Mouse (Mus musculus): ENCODE results near the gene Ncor2. TPM values are rescaled to one million over a fixed set of nuclear protein-coding genes. Genes with fewer than 3 reads are reported as not detected.

Ncor2 gene
- polyA plus RNA-seq, 1 experiment from 2014 or later, result 31.6 TPM

DNA sequence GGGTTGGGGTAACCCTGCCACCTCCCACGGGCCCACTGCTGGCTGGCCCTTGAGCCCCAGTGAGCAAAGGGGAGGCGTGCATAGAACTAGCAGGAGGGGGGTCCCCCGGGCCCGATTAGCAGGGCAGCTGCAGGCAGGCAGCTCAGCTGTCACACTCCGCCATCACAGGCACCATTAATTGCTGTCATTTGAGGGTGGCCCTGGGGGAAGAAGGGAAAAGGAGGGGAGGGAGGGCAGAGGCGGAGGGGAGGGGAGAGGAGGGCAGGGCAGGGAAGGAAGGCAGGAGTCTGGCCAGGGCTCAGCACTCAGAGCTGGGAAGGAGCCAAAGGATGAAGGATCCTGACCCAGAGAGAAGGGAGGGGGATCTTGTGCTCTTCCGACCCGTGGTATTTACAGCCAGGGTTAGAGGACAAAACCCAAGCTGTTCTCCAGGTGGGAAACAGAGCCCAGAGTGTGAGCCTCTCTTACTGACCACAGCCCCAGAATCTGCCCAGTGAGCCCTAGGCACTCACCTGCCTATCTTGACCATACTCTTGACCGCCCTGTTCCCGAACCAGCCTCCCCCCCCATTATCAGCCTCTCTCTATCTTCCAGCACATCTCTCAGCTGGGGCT lies 28.0 kb downstream of the Ncor2 start:
- peak; percentile 40 for ATAC-seq (replicated peaks)
- Histone ChIP-seq H3K27ac (replicated peaks) (peak overlapping the region; percentile 95), H3K4me1 (peaks cover 99% of the 10 kb centered on the region), H3K4me2 (replicated peaks) (peak overlapping the region; percentile 24), H3K9me3 (no peaks in the 10 kb centered on the region), H3K27me3 (no peaks in the 10 kb centered on the region), H3K36me3 (no peaks in the 10 kb centered on the region), H3K4me3 (no peak overlapping the region), H3K9ac (replicated peaks) (peak overlapping the region; percentile 29)
- WGBS, result 9% methylated on average over 10 of the region's 10 CpGs

- no peaks in the 10 kb centered on the region for H3K9me3 ChIP-seq
- no peaks in the 10 kb centered on the region for H3K36me3 ChIP-seq
- 0 out of 2 replicates have a peak, but pooled peaks have one; percentile 17 for ATAC-seq (replicated peaks)
- no peak overlapping the region for H3K9ac ChIP-seq (replicated peaks)
- no peak overlapping the region for H3K4me3 ChIP-seq
- H3K27ac ChIP-seq (replicated peaks), result peak overlapping the region; percentile 95
- no peaks in the 10 kb centered on the region for H3K27me3 ChIP-seq
- 0 out of 2 replicates have a peak overlapping the region, but pooled peaks have one; percentile 3 for H3K4me2 ChIP-seq (replicated peaks)
- 37% methylated on average over 17 of the region's 17 CpGs for WGBS
- peaks cover 85% of the 10 kb centered on the region for H3K4me1 ChIP-seq
Measured at GRCm38 (mm10) chr5:125149142-125149541, 29.9 kb downstream of the Ncor2 start.

GRCm38 (mm10) chr5:125148686-125149085 lies 30.3 kb downstream of the Ncor2 start:
- H3K4me1 ChIP-seq, result peaks cover 83% of the 10 kb centered on the region
- H3K4me3 ChIP-seq, result no peak overlapping the region
- peak; percentile 55 for ATAC-seq (replicated peaks)
- no peaks in the 10 kb centered on the region for H3K27me3 ChIP-seq
- H3K4me2 ChIP-seq (replicated peaks), result 0 out of 2 replicates have a peak overlapping the region, but pooled peaks have one; percentile 3
- no peaks in the 10 kb centered on the region for H3K36me3 ChIP-seq
- H3K9me3 ChIP-seq, result no peaks in the 10 kb centered on the region
- peak overlapping the region; percentile 13; the same call in 1 of the 2 replicates for H3K9ac ChIP-seq (replicated peaks)
- WGBS, result 25% methylated on average over 5 of the region's 5 CpGs
- H3K27ac ChIP-seq (replicated peaks), result peak overlapping the region; percentile 95

DNA sequence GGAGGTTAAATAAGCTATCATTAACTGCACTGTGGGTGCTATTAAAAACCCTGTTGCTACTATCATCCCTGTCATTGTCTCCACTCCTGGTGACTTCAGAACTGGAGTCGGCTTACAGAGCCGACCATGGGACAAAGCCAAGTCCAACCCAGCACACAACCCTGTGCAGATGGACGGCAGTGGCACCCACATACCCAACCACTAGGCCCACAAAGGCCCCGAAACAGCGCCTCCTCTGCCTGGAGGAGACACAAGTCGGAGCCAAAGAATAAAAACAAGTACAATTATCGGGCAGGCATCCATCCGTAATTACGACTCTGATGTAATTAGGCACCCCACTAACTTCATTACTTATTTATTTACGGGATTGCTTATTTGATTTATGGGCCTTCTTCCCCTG lies 30.8 kb downstream of the Ncor2 start:
- Histone ChIP-seq H3K27me3 (no peaks in the 10 kb centered on the region), H3K36me3 (no peaks in the 10 kb centered on the region), H3K4me1 (peaks cover 83% of the 10 kb centered on the region), H3K27ac (replicated peaks) (peak overlapping the region; percentile 95), H3K9ac (replicated peaks) (peak overlapping the region; percentile 13; the same call in 1 of the 2 replicates), H3K4me2 (replicated peaks) (peak overlapping the region; percentile 8; the same call in 1 of the 2 replicates), H3K9me3 (no peaks in the 10 kb centered on the region), H3K4me3 (no peak overlapping the region)
- ATAC-seq (replicated peaks), result no peak
- 15% methylated on average over 10 of the region's 10 CpGs for WGBS

GRCm38 (mm10) chr5:125147124-125147523 lies 31.9 kb downstream of the Ncor2 start:
- no peak overlapping the region for H3K4me2 ChIP-seq (replicated peaks)
- peak overlapping the region; percentile 95; the same call in 1 of the 2 replicates for H3K27ac ChIP-seq (replicated peaks)
- H3K4me3 ChIP-seq, result no peak overlapping the region
- H3K4me1 ChIP-seq, result peaks cover 83% of the 10 kb centered on the region
- 92% methylated on average over 4 of the region's 5 CpGs for WGBS
- no peaks in the 10 kb centered on the region for H3K27me3 ChIP-seq
- no peak for ATAC-seq (replicated peaks)
- H3K9ac ChIP-seq (replicated peaks), result no peak overlapping the region
- no peaks in the 10 kb centered on the region for H3K9me3 ChIP-seq
- H3K36me3 ChIP-seq, result no peaks in the 10 kb centered on the region

DNA sequence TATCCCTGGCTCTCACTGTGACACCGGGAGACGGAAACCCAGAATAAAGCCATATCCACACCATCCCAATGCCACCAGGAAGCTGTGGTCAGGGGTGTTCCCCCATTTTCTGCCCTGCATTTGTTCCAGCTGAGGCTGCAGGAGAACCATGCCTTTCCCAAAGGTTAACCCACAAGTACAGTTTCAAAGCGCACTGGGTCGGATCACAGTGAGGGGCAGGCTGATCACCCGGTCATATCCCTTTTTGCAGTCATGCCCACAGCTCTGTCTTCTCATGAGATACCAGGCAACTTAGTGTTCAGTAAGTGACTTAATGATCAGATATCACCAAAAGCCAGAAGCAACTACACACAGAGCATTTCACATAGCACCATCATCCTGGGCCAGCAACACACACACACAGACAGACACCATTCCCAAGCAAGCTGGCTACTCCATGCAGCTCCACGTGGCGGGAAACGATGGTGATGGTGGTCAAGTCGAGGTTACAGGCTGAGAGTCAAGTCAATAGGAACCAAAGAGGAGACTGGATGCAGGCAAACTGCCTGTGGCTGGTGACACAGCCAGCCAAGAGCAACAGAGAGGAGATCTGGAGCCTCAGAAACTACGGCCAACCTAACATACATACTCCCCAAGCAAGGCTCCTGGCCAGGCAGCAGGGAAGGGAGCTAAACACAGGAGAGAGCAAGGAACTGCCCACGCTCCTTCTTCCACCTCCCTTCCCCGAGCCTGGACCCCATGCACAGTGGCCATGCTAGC lies 35.7 kb downstream of the Ncor2 start:
- no peak for ATAC-seq (replicated peaks)
- Histone ChIP-seq H3K27me3 (no peaks in the 10 kb centered on the region), H3K4me2 (replicated peaks) (no peak overlapping the region), H3K27ac (replicated peaks) (peak overlapping the region; percentile 97), H3K9me3 (no peaks in the 10 kb centered on the region), H3K4me1 (peaks cover 83% of the 10 kb centered on the region), H3K4me3 (no peak overlapping the region), H3K9ac (replicated peaks) (no peak overlapping the region), H3K36me3 (no peaks in the 10 kb centered on the region)
- WGBS, result 84% methylated on average over 12 of the region's 12 CpGs

DNA sequence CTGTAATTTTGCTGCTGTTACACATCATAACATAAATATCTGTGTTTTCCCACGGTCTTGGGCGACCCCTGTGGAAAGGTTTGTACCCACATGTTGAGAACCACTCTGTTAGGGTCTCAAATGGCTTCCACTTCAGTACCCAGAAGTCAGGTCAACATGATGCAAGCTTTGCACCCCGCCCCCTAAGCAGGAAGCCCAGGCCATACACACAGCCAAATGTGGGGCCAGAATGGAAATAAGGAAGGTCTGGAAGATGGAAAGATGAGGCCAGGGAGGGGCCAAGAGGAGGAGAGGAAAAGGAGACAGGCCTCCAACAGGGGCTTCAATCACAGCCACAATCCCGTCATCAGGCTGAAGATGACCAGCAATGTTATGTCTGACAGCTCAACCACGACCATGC lies 37.1 kb downstream of the Ncor2 start:
- H3K4me3 ChIP-seq, result no peak overlapping the region
- H3K9ac ChIP-seq (replicated peaks), result 0 out of 2 replicates have a peak overlapping the region, but pooled peaks have one; percentile 40
- no peak for ATAC-seq (replicated peaks)
- peak overlapping the region; percentile 47 for H3K4me2 ChIP-seq (replicated peaks)
- peak overlapping the region; percentile 97 for H3K27ac ChIP-seq (replicated peaks)
- H3K36me3 ChIP-seq, result no peaks in the 10 kb centered on the region
- H3K4me1 ChIP-seq, result peaks cover 81% of the 10 kb centered on the region
- H3K27me3 ChIP-seq, result no peaks in the 10 kb centered on the region
- no peaks in the 10 kb centered on the region for H3K9me3 ChIP-seq
- 34% methylated on average over 5 of the region's 5 CpGs for WGBS

GRCm38 (mm10) chr5:125141525-125141880 lies 37.5 kb downstream of the Ncor2 start:
- peak overlapping the region; percentile 2; the same call in 1 of the 2 replicates for H3K4me3 ChIP-seq
- H3K9me3 ChIP-seq, result no peaks in the 10 kb centered on the region
- H3K4me2 ChIP-seq (replicated peaks), result peak overlapping the region; percentile 47
- peak; percentile 55 for ATAC-seq (replicated peaks)
- H3K36me3 ChIP-seq, result no peaks in the 10 kb centered on the region
- peak overlapping the region; percentile 40 for H3K9ac ChIP-seq (replicated peaks)
- 2% methylated on average over 7 of the region's 7 CpGs for whole genome bisulfite sequencing
- no peaks in the 10 kb centered on the region for H3K27me3 ChIP-seq
- peak overlapping the region; percentile 97 for H3K27ac ChIP-seq (replicated peaks)
- H3K4me1 ChIP-seq, result peaks cover 82% of the 10 kb centered on the region

DNA sequence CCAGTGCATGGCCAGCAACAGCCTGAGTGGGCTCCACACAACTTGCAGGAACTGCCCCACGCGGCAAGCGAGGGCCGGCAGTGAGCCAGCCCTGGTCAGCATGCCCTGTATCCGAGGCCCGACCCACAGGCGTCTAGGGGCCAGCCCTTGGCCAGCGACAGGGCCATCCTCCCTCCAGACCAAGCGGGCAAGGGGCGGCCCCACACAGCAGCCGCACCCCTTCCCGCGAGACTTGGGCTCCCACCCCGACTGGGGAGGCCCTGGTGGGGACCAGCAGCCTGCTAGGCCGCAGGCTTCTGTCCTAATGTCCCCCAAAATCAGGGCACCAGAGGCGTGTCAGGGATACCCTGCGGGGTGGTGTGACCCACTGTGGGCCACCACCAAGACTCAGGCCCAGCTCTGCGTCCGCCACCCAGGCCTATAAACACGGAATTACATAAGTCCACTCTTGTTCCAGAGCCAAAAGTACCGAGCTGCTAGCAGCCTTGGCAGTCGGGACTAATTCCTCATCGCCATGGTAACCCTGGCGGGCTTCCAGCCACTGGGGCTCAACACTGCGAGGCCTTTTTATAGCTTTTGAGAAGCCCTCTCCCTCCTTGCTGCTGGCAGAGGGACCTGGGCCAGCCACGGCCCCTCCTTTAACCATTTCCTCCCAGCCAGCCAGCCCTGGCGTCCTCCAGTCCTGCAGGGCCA lies 38.0 kb downstream of the Ncor2 start:
- peak overlapping the region; percentile 40 for H3K9ac ChIP-seq (replicated peaks)
- H3K27me3 ChIP-seq, result no peaks in the 10 kb centered on the region
- peaks cover 82% of the 10 kb centered on the region for H3K4me1 ChIP-seq
- H3K4me3 ChIP-seq, result peak overlapping the region; percentile 23
- no peaks in the 10 kb centered on the region for H3K36me3 ChIP-seq
- H3K4me2 ChIP-seq (replicated peaks), result peak overlapping the region; percentile 47
- 2% methylated on average over 27 of the region's 27 CpGs for WGBS
- no peaks in the 10 kb centered on the region for H3K9me3 ChIP-seq
- peak overlapping the region; percentile 97 for H3K27ac ChIP-seq (replicated peaks)
- ATAC-seq (replicated peaks), result peak; percentile 77

GRCm38 (mm10) chr5:125140151-125140699 lies 38.8 kb downstream of the Ncor2 start:
- Histone ChIP-seq H3K4me1 (peaks cover 82% of the 10 kb centered on the region), H3K9ac (replicated peaks) (peak overlapping the region; percentile 40), H3K9me3 (no peaks in the 10 kb centered on the region), H3K4me3 (peak overlapping the region; percentile 23), H3K27me3 (no peaks in the 10 kb centered on the region), H3K36me3 (no peaks in the 10 kb centered on the region), H3K4me2 (replicated peaks) (peak overlapping the region; percentile 47), H3K27ac (replicated peaks) (peak overlapping the region; percentile 97)
- peak; percentile 59 for ATAC-seq (replicated peaks)
- 14% methylated on average over 19 of the region's 19 CpGs for WGBS

- H3K4me1 ChIP-seq, result peaks cover 88% of the 10 kb centered on the region
- ATAC-seq (replicated peaks), result no peak
- peak overlapping the region; percentile 97 for H3K27ac ChIP-seq (replicated peaks)
- no peaks in the 10 kb centered on the region for H3K36me3 ChIP-seq
- no peak overlapping the region for H3K9ac ChIP-seq (replicated peaks)
- H3K9me3 ChIP-seq, result no peaks in the 10 kb centered on the region
- no peak overlapping the region for H3K4me3 ChIP-seq
- H3K27me3 ChIP-seq, result no peaks in the 10 kb centered on the region
- H3K4me2 ChIP-seq (replicated peaks), result peak overlapping the region; percentile 47
- 56% methylated on average over 5 of the region's 5 CpGs for WGBS
Measured at GRCm38 (mm10) chr5:125139669-125140068, 39.4 kb downstream of the Ncor2 start.

All from forebrain, embryonic 15.5 days (tissue).